Mouse (Mus musculus) gonadal fat pad, adult 2 months (tissue): ENCODE data around the gene Olfr1463. TPM values are rescaled to one million over a fixed set of nuclear protein-coding genes. Genes with fewer than 3 reads are reported as not detected.

Experiments
- DNase-seq: peaks from one replicate; pipeline ENCODE4 v3.0.0-alpha.2; 2012; ENCODE audit warnings: low read depth
- polyA plus RNA-seq: library from polyadenylated mRNA; depleted of rRNA; stranded (reverse); fragments of >200 nt; gene quantifications from 2 replicates; pipeline ENCODE4 v1.2.3, GENCODE M21; 2012; rRNA removed

The Olfr1463 gene
- polyA plus RNA-seq = not detected in 2 replicates

GRCm38 (mm10) chr19:13231028-13231427 lies at the start of gene Olfr1463:
TSS of gene Olfr1463 (plus strand) at chr19:13231328.
- DNase-seq = no peak

DNA sequence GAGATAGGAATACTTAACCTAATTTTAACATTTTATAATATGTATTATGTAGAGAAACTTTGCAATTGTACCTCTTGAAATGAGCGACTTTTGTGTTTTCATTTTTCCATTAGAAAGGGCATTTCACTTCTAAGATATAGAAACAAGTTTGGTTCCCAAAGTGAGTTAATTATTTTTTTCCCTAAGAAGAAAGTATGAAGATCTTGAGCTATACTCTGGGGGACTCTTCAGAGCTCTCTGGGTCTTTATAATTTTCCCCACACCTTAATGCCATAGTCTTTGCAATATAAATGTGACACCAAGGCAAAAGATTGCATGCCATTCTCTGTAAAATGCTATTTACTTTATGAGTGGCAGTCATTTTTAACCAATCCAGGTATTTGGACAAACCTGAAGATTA lies 45.7 kb upstream of the Olfr1463 start, which contains the start of gene Olfr1462:
Gene Olfr1462, plus strand, starts transcription at position 301 of the 400 bp plus-strand sequence.
- DNase-seq = no peak

- no peak for DNase-seq
Measured at GRCm38 (mm10) chr19:13221666-13222065, 9.5 kb upstream of the Olfr1463 start.

Other genes starting within 250 kb of the Olfr1463 start
- not detected in 2 replicates for gene Olfr1451, start 236.3 kb upstream of the Olfr1463 start, polyA plus RNA-seq
- gene Olfr1453, start 203.0 kb upstream of the Olfr1463 start, polyA plus RNA-seq = not detected in 2 replicates
- not detected in 2 replicates for gene Olfr1454, start 170.7 kb upstream of the Olfr1463 start, polyA plus RNA-seq
- gene Olfr1457, start 133.4 kb upstream of the Olfr1463 start, polyA plus RNA-seq = not detected in 2 replicates
- not detected in 2 replicates for gene Olfr1458, start 124.6 kb upstream of the Olfr1463 start, polyA plus RNA-seq
- gene Olfr1459, start 81.8 kb upstream of the Olfr1463 start, polyA plus RNA-seq = not detected in 2 replicates
- gene Olfr1461, start 68.3 kb upstream of the Olfr1463 start, polyA plus RNA-seq = not detected in 2 replicates
- not detected in 2 replicates for gene Olfr1462, start 45.6 kb upstream of the Olfr1463 start, polyA plus RNA-seq
- gene Olfr1465, start 84.2 kb downstream of the Olfr1463 start, polyA plus RNA-seq = not detected in 2 replicates
- not detected in 2 replicates for gene Olfr1466, start 107.5 kb downstream of the Olfr1463 start, polyA plus RNA-seq
- not detected in 2 replicates for gene Olfr1467, start 130.9 kb downstream of the Olfr1463 start, polyA plus RNA-seq
- not detected in 2 replicates for gene Olfr1469, start 176.5 kb downstream of the Olfr1463 start, polyA plus RNA-seq
- not detected in 2 replicates for gene Olfr1471, start 212.1 kb downstream of the Olfr1463 start, polyA plus RNA-seq
- gene Olfr1472, start 224.8 kb downstream of the Olfr1463 start, polyA plus RNA-seq = not detected in 2 replicates
- gene Olfr1474, start 238.2 kb downstream of the Olfr1463 start, polyA plus RNA-seq = not detected in 2 replicates
- not detected in 2 replicates for gene Olfr1475, start 248.9 kb downstream of the Olfr1463 start, polyA plus RNA-seq